Mouse (Mus musculus) layer of hippocampus, adult 9-11 months (tissue): ENCODE data around the gene Olfr1357.
"Not testable (repeated sequence)": the region's sequence is repeated elsewhere in the genome, so short reads cannot be mapped to it uniquely, and the experiment has no call there.

ENCODE experiments used
- DNase-seq: peaks from one replicate; pipeline ENCODE4 v3.0.0; 2022

The Olfr1357 gene

DNA sequence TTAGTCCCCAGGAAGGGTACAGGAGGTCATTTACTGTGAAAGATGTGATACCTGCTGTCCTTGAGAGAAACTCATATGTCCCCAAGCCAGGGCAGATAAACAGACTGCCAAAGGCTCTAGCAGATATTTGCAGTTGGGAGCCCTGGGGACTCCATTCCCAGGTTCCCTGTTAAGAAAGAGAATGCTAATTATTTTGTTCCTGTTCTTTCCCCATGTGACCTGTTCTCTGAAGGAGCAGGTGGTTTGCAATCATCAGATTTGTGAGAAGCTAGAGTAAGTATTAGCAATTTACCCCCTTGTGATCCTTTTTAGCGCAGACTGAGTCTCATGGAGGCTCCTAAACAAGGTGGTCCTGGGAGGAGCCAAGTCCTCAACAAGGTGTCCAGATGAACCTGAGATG lies at the start of gene Olfr1357:
Olfr1357 (minus strand) TSS at position 101 of the 400 bp plus-strand sequence.
- no peak for DNase-seq

DNA sequence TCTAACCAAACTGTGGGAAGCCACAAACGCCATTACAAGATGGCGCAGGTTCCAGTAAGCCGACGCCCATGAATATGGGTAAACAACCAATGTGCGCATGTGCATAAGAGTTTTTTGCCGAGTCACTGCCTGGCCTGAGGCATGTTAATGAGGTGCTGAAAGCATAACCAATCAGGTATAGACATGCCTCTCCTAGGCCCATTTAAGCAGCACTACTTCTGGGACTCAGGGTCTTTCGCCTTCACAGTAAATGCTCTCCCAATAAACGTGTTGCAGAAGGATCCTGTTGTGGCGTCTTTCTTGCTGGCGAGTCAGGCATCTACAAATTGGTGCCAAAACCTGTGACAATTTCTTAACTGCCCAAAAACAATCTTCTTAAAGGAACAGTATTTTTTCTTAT lies 48.8 kb upstream of the Olfr1357 start:
- DNase-seq, result not testable (repeated sequence)

DNA sequence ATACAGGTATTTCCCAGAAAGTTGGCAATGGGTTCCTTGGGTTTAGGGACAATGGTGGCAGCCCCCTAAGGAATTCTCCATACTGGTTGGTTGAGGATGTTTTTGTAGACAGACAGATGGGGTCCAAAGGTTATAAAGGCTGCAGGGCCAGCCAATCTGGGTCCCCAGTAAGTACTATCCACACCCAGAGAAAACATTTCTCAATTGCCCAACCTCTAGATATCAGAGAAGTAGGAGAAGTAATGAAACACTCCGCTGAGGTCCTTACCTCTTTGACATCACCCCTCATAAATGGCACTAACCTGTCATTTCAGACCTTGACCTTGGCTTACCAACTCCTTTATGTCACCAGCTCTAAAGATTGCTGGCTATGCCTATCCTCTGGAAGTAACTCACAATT lies 46.7 kb upstream of the Olfr1357 start:
- DNase-seq, result no peak

DNA sequence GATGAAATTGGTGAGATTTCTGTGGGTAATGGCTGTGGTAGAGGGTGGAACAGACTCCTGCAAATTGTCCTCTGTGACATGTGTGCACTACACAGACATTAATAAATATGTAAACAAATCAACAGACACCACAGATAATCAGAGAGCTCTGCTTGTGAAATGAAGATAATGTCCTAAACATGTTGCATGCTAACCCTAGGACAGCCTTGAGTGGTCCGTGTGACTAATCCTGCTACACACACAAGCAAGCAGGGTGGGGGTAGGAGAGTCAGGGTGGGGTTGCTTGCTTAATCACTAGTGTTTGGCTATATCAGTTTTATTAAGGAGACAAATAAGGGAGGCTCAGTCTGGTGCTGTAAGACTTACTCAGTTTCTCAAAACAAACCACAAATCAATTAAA lies 43.3 kb upstream of the Olfr1357 start:
- DNase-seq, result no peak

DNA sequence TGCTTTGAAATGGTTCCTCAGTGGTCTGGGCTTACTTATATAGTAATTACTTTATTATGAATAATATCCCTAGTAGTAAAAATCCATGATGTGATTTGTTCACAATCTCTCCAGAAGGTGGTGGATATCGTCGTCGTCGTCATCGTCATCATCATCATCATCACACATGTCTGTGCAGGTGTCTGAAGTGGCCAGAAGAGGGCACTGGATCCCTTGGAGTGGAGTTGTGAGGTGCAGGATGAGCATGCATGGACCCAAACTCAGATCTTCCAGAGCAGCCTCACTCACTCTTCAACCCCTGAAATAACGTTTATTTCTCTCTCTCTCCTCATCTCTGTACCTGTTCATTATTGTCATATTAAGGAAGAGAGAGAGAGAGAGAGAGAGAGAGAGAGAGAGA lies 14.4 kb upstream of the Olfr1357 start:
- peak; percentile 22 for DNase-seq

DNA sequence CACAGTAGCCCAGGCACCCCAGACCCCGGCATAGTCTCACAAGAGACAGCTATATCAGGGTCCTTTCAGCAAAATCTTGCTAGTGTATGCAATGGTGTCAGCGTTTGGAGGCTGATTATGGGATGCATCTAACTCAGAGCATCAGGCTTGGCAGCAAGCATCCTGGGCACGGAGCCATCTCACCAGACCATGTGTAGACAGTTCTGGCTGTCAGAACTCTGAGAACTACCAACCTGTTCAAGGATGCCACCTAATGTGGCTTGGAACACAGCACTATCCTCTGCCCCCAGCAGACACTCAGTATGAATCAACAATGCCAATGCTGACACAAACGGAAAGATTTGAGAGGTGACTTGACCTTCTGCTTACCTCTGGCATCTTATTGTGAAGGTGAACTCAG lies 12.3 kb upstream of the Olfr1357 start:
- peak; percentile 53 for DNase-seq

DNA sequence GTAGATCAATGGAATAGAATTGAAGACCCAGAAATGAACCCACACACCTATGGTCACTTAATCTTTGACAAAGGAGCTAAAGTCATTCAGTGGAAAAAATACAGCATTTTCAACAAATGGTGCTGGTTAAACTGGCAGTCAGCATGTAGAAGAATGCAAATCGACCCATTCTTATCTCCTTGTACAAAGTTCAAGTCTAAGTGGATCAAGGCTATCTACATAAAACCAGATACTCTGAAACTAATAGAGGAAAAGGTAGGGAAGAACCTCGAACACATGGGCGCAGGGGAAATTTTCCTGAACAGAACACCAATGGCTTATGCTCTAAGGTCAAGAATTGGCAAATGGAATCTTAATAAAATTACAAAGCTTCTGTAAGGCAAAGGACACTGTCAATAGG lies 5.3 kb upstream of the Olfr1357 start:
- DNase-seq, result not testable (repeated sequence)

DNA sequence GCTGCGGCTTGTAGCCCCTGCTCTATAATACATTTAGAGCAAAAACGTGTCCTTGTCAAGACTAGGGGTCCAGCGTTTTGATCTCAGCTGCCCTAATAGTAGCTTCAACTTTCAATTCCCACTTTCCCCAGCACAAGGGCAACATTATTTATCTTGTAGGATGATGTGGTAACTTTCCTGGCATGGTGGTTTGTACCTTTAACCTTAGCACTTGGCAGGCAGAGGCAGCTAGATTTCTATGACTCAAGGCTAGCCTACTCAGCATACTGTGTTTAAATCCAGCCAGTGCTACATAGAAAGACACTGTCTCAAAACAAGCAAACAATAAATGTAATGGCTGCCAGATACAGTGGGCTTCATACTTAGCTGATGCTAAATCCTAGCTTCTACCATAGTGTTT lies 10.3 kb downstream of the Olfr1357 start:
- DNase-seq, result no peak

DNA sequence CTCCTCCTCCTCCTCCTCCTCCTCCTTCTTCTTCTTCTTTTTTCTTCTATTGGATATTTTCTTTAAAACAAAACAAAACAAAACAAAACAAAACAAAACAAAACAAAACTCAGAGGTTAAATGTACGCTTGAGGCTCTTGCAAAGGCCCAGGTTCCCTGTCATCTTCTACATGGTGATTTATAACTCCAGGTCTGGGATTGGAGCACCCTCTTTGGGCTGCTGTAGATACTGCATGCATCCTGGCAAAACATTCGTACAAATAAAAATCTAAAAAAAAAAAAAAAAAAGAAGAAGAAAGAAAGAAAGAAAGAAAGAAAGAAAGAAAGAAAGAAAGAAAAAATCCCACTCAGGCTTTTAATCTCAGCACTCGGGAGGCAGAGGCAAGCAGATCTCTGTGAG lies 12.8 kb downstream of the Olfr1357 start:
- DNase-seq, result no peak

DNA sequence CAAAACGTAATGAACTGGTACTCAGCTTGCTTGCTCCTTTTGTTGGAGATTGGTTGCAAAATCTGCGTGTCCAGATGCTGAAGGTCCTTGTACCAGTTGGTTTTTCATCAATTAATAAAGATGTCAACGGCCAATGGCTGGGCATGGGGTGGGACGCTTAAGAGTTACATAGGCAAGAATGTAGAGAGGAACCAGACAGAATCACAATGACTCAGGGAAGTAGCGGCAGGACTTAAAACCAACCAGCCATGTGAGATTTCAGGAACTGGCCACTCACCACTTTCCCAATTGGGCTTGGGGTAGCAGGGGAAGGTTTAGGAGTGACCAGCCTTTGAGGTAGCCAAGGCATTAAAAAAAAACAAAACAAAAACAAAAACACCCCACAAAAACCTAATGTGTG lies 18.0 kb downstream of the Olfr1357 start:
- DNase-seq, result no peak

DNA sequence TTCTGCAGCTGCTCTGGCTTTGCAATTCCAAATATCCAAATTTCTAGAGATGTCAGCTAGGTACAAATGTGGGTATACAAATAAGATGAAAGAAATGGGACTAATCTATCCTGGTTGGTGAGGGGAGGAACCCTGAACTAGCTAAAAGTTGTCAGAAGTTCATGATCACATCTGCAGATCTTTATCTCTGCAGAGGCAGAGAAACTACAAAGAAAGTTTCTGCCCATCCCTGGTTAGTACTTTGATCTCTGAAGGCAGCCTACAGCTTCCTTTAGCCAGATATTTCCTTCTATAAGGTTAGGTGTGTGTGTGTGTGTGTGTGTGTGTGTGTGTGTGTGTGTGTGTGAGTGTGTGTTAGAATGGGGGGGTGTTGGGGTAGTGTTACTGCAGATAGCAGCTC lies 23.3 kb downstream of the Olfr1357 start:
- DNase-seq, result no peak

DNA sequence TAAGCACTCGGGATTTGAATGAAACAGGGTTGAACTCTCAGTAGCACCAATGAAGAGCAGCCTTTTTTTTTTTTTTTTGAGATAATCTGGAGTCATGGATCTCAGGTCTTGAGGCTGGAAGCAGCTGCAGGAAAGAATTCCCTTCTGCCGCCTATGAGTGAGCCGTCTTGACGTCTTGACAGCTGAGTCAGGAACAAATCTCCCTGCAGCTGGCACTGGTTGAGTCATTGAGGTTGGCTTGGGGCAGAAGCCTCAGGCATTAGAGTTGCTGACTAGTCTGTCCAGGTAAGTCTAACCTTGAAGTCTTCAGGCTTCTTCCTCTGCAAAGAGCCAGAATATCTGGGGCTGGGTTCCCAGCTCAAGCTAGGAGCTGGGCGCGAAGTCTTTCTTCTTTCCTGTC lies 23.7 kb downstream of the Olfr1357 start:
- DNase-seq, result no peak

DNA sequence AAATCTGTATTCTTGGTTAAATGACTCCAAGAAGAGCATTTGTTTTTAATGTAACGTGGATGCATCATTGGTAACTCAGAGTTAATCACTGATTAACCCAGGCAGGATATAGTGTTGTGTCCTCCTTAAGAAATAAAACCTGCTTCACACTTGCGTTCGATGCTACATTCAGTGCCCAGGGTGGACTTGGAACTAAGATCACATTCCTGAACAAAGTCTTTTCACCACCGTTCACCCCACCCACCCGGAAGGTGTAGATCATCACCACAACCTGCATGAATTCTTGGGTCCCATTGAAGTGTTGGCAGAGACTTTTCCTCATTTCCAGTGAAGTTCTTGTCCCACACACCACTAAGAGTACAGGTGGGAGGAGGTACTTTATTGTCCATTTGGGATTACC lies 24.1 kb downstream of the Olfr1357 start:
- no peak for DNase-seq

DNA sequence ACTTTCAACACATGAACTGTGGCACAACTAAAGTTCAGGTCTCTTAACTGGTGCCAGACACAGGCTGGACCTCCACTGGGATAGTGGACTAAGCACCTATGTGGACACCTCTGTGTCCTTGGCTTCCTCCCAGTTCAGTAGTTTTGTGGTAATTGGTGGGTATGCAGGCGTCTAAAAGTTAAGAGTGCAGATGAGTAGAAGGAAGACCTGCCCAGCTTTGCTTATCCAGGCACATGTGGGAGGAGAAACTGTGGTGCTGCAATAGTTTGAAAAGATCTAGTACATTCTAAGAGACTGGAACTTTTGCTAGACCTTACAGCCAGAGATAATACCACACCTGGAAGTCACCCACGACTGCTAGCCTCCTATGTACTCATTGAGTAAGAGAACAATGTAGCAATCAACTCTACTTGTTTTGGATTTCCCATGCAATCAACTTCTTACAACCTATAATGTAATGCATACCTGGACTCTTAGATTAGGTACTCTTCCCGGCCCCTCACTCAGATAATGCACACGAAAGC lies 25.0 kb downstream of the Olfr1357 start:
- DNase-seq, result no peak

DNA sequence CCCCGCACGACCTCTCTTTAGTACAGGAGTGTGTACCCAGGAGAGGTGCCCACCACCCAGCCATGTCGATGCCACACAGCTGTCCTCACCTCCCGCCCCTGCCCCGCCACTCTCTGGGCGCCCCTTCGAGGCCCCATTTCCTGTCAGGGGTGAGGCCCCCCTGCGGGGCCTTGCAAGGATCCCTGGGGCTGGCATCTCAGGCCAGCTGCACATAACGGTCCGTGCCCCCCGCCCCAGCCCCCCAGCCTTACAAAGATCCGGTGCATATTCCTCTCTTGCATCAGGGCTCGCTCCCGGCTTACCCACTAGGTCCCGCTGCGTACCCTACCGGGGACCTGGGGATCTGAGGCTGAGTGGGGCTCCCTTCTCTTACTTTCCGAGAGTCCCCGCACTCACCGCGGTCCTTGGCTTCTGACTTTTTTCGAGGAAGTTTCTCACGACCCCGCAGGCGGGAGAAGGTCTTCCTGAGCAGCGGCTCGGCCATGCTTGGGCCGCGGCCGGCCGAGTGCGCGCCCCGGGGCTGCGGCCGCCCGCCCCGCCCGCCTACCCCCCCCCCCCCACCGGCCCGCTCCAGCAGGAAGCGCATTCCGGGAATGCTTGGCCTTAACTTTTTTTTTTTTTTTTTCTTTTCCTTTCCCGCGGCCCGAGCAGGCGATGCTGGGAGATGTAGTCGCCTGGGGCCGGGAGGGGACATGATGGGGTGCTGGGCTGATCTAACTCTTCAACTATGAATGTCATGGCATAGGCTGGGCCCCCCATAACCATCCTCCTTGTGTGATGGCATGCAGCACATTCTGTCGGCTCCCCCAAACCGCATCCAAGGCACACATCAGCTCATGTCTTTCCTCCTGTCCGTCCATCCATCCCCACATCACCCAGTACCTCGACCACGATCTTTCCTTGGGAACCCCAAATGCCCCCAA lies 26.2 kb downstream of the Olfr1357 start, which contains the start of gene Syde1:
Syde1 (minus strand) TSS at position 559 of the 923 bp plus-strand sequence.
- DNase-seq, result no peak

DNA sequence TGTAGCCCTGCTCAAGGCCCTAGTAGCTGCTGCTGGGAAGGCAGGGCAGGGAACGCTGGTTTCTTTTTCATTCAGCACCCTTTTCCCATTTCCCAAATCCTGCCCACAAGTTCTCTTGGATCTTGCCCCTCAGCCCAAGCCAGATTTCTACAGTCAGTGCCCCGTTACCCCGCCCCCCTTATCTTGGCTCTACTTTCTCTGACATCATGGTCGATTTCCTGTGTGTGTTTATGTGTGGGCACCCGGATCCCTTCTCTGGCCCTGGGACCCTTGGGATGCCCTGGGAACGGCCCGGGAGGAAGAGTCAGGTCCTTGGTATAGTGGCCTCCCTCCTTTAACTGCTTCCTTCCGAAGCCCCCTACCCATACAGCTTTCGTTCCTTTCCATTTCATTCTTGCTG lies 27.1 kb downstream of the Olfr1357 start:
- no peak for DNase-seq

DNA sequence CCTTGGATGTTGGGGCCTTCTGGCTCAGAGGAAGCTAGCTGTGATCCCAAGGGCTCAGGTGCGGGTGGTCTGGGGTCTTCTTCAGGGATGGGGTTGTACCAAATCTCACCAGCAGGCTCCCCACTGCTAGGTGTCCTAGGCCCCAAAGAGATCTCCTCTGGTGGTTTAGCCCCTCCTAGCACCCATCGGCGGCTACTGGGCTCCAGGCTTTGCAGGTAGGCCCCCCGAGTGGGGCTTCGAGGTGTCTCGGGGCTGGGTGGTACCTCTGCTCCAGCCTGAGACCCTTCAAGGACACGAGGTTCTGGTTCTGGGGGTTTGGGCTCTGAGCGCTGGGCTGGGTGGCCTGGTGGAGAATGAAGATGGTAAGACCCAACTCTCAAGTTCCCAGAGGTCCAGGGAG lies 28.0 kb downstream of the Olfr1357 start:
- no peak for DNase-seq

DNA sequence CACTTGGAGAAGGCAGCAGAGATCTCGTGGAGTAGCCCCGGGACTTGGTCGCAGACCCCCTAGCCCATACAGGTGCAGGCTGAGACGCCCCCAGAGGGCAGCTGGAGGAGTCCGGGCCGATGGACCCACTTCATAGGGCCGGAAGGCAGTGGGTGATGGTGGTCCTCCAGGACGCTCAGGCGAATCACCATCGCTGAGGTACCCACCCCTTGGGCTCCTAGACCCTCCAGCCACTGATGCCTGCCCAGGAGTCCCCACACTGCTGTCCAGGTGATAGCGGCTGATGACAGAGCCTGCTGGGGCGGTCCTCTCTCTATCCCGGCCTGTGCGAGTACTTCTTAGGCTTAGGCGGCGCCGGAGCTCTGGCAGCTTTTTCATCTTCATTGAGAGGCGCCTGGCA lies 28.6 kb downstream of the Olfr1357 start:
- DNase-seq, result no peak

DNA sequence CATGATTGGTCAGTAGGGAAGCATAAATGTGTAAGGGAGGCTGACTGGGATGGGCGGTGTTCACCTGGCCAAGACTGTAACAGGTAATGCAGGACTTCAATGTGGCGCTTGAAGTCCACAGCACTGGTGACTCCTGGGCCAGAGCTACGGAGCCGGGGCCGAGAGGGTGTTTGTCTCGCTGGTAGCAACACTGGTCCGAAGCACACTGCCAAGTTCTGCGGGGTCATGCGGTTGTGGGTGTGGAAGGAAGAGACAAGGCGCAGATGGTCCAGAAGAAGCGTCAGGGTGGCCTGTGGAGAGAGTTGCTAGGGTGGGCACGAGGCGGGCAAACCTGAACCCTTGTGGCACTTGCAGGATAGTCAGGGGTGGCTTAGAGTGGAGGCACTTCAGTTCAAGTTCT lies 31.8 kb downstream of the Olfr1357 start:
- DNase-seq, result no peak

DNA sequence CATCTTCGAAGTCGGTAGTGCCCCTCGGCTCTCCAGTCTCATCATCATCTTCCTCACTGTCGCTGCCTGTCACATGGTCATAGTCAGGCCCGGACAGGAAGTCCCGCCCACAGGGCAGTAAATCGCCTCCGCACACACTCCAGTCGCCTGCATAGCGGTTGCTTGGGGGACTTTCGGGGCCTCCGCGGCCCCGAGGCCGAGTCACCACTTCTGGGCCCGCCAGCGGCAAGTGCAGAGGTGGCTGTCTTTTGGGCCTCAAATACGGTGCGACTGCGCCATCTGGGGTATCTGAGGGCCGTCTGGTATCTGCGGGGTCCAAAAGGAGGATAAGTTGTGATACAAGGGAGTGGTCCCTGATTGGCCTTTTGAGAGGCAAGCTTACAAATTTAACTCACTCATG lies 32.3 kb downstream of the Olfr1357 start:
- DNase-seq, result no peak

DNA sequence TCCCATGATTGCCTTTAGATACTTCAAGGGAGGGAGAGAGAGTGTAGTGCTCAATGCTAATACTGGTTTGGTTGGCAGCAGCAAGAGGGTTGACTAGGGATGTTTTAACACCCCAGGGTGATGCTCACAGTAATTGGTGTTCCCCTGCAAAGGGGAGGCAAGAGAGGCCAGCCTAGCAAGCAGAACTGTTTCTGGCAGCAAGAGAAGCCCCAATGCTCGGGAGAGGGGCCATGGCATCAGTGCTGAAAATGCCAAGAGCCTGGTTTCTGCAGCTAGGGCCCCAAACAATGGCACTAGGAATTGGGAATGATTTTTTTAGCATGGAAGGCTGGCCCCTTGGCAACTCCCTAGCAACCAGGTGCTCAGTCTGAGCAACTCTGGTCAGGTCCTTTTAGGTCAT lies 32.9 kb downstream of the Olfr1357 start:
- DNase-seq, result no peak

DNA sequence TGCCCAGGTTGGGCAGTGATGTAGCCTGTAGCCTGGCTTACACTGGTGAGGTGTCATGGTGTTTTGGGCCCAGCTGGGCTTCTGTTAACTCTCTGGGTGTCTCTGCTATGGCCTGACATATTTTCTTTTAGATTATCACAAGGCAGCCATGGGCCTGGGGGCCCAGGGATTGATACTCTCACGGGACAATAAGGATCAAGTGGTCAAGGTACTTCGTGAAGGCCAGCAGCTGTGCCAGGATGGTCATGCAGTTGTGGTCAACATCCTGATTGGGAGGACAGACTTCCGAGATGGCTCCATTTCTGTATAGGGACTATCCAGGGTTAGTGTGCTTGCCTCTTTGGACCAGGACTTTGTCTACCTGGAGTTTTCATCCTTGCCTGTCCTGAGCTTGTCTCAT lies 33.9 kb downstream of the Olfr1357 start:
- DNase-seq, result no peak

DNA sequence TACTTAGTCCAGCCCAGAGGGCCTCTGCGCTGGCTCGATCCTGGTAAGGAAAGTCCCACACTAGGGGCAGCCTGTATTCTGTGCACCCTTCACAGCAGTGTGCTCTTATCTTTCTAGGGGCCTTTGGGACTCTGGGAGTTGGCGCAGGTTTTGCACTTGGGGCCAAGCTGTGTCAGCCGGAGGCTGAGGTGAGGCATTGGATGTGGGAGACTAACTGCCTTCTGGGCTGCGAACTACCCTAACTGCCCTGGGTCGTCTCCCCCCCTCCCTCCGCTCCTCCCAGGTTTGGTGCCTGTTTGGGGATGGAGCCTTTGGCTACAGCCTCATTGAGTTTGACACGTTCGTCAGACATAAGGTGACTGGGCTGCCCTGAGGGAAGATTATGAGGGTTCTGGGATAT lies 34.5 kb downstream of the Olfr1357 start:
- no peak for DNase-seq

DNA sequence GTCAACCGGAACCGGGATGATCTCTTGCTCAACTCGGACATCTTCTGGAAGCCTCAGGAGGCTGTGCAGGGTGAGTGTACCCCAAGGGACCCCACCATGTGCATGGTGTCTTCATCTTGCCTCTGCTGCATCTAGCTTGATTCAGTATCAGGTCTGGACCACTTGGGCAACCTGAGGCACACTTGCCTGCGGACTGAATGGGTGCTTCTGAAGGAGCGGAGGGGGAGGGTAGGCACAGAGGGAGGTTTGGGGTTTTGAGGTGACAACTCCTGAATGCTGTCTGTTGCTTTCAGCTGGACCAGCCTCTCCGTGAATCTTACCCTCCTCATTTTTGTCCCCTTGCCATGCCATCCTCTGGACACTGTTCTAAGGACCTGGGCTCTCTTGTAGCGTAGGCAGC lies 36.8 kb downstream of the Olfr1357 start:
- DNase-seq, result no peak

DNA sequence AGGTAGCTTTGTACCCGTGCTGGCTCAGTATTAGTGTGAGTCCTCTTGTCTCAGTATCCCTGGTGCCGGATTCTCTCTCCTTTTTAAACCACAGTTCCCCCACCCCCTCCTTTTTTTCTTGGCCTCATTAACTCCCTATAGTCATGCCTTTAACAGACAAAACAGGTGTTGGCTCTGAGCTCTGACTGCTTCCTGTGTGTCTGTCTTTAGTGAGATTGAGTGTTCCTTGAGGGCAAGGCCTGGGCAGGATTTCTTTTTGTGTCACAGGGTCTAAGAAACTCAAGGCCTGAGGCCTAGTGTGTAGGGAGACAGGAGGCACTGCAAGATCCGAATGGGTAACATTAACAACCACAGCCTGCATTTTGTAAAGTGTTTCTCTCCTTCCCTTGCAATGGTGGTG lies 39.7 kb downstream of the Olfr1357 start:
- no peak for DNase-seq
